Mouse (Mus musculus) lung, postnatal 0 days (tissue): Measurements from ENCODE around the gene Sorbs1.

ENCODE experiments used
- CTCF ChIP-seq: IDR thresholded peaks from 2 replicates; pipeline ENCODE4 v1.5.1; 2016; ENCODE audit warnings: antibody characterized with exemption, mild to moderate bottlenecking
- EP300 ChIP-seq: IDR thresholded peaks from 2 replicates; pipeline ENCODE4 v1.6.1; 2016; ENCODE audit warnings: antibody characterized with exemption, mild to moderate bottlenecking, control low read depth

DNA sequence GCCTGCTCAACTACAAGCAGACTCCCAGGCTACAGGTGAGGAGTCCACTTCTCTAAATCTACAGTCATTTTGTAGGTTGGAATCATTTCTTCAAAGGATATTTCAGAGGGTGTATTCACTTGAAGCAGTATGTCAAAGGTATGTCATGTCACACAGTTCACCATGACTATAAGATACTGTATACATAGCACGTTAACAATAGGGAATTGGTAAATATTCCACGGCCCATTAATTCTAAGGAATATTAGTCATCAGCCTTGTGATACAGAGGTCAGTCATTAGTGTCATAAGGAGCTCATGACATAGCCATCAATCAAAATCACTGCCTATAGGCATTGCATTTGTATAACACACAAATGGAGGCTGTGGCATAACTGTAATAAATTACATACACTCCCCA is 228.9 kb downstream of the Sorbs1 start:
- TF ChIP-seq CTCF, result no peak
- no peak for TF ChIP-seq EP300
